Mouse (Mus musculus) testis, adult 2 months (tissue): ENCODE results near the gene Tmod1.

Source experiments
- CTCF ChIP-seq: fragments of 200-500 bp; IDR thresholded peaks from 2 replicates; pipeline ENCODE4 v1.5.1; 2012; ENCODE audit warnings: low read depth, mild to moderate bottlenecking, inconsistent platforms, low read length, moderate library complexity; ENCODE audit not compliant: control insufficient read depth, insufficient read depth, insufficient replicate concordance
- POLR2A ChIP-seq: fragments of 200-500 bp; IDR thresholded peaks from 2 replicates; pipeline ENCODE4 v1.6.1; 2012; ENCODE audit warnings: low read depth, mild to moderate bottlenecking, inconsistent platforms, low read length, moderate library complexity; ENCODE audit not compliant: control insufficient read depth

GRCm38 (mm10) chr4:46043361-46043760, 4.6 kb downstream of the Tmod1 start:
- TF ChIP-seq POLR2A (no peak), CTCF (no peak)
